Mouse (Mus musculus): Measurements from ENCODE around the gene Pdcl2. TPM values are rescaled to one million over a fixed set of nuclear protein-coding genes. Genes with fewer than 3 reads are reported as not detected.

Pdcl2 gene
- not detected for total RNA-seq (2023)

GRCm38 (mm10) chr5:76330953-76331352 is at the start of gene Pdcl2:
Gene Pdcl2, minus strand, starts transcription at chr5:76331156.

GRCm38 (mm10) chr5:76363453-76364104 is 32.6 kb upstream of the Pdcl2 start, which contains the start of gene Nmu:
Gene Nmu, minus strand, starts transcription at chr5:76363788.

GRCm38 (mm10) chr5:76304452-76305341 is 26.3 kb downstream of the Pdcl2 start, which contains the start of gene Clock:
Gene Clock, minus strand, starts transcription at chr5:76304792.

Other genes starting within 250 kb of the Pdcl2 start
- 39.2 TPM for gene Srd5a3, start 190.9 kb downstream of the Pdcl2 start, total RNA-seq (2023)
- gene Tmem165, start 147.3 kb downstream of the Pdcl2 start, total RNA-seq (2023), result 31.1 TPM
- 19.8 TPM for gene Clock, start 26.4 kb downstream of the Pdcl2 start, total RNA-seq (2023)
- not detected for gene Nmu, start 32.6 kb upstream of the Pdcl2 start, total RNA-seq (2023)
- not detected for gene Gm7271, start 152.9 kb upstream of the Pdcl2 start, total RNA-seq (2023)
- 58.6 TPM for gene Exoc1, start 198.2 kb upstream of the Pdcl2 start, total RNA-seq (2023)